19 mouse cellular contexts compared by ENCODE assay signal in the genomic region with DNA sequence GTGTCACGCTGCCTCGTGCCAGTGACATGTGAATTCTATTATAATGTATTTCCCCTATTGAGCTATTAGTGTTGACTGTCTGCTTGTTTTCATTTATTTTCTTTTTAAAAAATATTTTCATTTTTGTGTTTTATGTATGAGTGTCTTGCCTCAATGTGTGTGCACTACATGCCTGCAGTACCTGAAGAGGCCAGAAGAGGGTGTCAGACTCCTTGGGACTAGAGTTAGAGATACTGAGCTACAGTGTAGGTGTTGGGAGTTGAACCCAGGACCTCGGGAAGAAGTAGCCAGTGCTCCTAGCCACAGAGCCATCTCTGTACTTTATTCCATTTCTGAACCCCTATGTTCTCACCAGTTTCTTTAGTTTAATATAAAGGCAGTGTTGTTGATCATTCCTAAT.
DNase-seq lines count a peak whose midpoint lies in the region; ATAC-seq and TF ChIP-seq lines count a peak whose summit lies in the region.
"Had no signal": no experiment of that assay in that cellular context is flagged by ENCODE, and none has a peak within 500 bp of the region (broad histone marks: within the 10 kb centered on the region; RNA-seq: fewer than 3 reads in every experiment).

No protein-coding gene starts in this region.

- WGBS in heart, adult 2 months, result 92% methylated on average over 3 of the region's 3 CpGs
- WGBS in lung, postnatal 0 days, result 93% methylated on average over 3 of the region's 3 CpGs

- no peak for TF ChIP-seq POLR2A in heart, adult 2 months (IDR thresholded peaks at IDR 0.05; ENCODE audit: insufficient read depth, low read depth, low read length)

- H3K4me2 ChIP-seq in lung, postnatal 0 days (replicated peaks; ENCODE audit: low read depth, low read length), result no peak overlapping the region
- H3K4me2 ChIP-seq: forebrain, embryonic 13.5 days; hindbrain, embryonic 15.5 days; limb, embryonic 15.5 days had no signal

- TF ChIP-seq CTCF in heart, adult 2 months (IDR thresholded peaks at IDR 0.05), result peak; percentile 43
- TF ChIP-seq CTCF in lung, postnatal 0 days (IDR thresholded peaks at IDR 0.05), result 0 out of 2 replicates have a peak, but pooled peaks have one; percentile 12

- no peaks in the 10 kb centered on the region for H3K79me2 ChIP-seq in heart, adult 2 months (replicated peaks; ENCODE audit: control insufficient read depth, insufficient read depth, low read length)

- H3K9ac ChIP-seq in heart, adult 2 months (ENCODE audit: low read depth, low read length), result no peak overlapping the region
- H3K9ac ChIP-seq in lung, postnatal 0 days (replicated peaks; ENCODE audit: low read depth), result no peak overlapping the region
- H3K9ac ChIP-seq in ES-E14 (ENCODE audit: insufficient read depth, low read depth, low read length, poor library complexity, severe bottlenecking), result no peak overlapping the region
- H3K9ac ChIP-seq: forebrain, embryonic 13.5 days; hindbrain, embryonic 15.5 days; limb, embryonic 15.5 days had no signal

- H3K9me3 ChIP-seq in lung, postnatal 0 days (ENCODE audit: low read length), result no peaks in the 10 kb centered on the region
- no peaks in the 10 kb centered on the region for H3K9me3 ChIP-seq in ES-E14 (ENCODE audit: control insufficient read depth, insufficient read depth, low read depth, low read length)
- H3K9me3 ChIP-seq: forebrain, embryonic 13.5 days; hindbrain, embryonic 15.5 days; limb, embryonic 15.5 days had no signal

- TF ChIP-seq EP300 in heart, adult 2 months (IDR thresholded peaks at IDR 0.05; ENCODE audit: insufficient read depth, low read depth, low read length), result no peak
- no peak for TF ChIP-seq EP300 in lung, postnatal 0 days (IDR thresholded peaks at IDR 0.05)

- intact Hi-C loops in heart, adult 2 months (cut with DNase I), result no loop called here

- H3K27me3 ChIP-seq in heart, adult 2 months (ENCODE audit: control insufficient read depth, insufficient read depth, low read length), result no peaks in the 10 kb centered on the region
- no peaks in the 10 kb centered on the region for H3K27me3 ChIP-seq in lung, postnatal 0 days (replicated peaks; ENCODE audit: insufficient read depth, low read length)
- no peaks in the 10 kb centered on the region for H3K27me3 ChIP-seq in splenic B cell, adult 2 months (ENCODE audit: control insufficient read depth, insufficient read depth, low read length, poor library complexity, severe bottlenecking)
- H3K27me3 ChIP-seq: forebrain, embryonic 13.5 days; hindbrain, embryonic 15.5 days; limb, embryonic 15.5 days had no signal

- in situ Hi-C loops in ES-E14 (cut with MboI; ENCODE audit: low sequenced_read_pairs in 2 of 2, unreplicated experiment in 2 of 2), result no loop called here

- H3K27ac ChIP-seq in heart, adult 2 months, result no peak overlapping the region
- H3K27ac ChIP-seq in lung, postnatal 0 days (ENCODE audit: low read length), result no peak overlapping the region
- no peak overlapping the region for H3K27ac ChIP-seq in ES-E14 (ENCODE audit: insufficient read depth, low read depth, low read length, poor library complexity, severe bottlenecking)
- H3K27ac ChIP-seq: forebrain, embryonic 13.5 days; hindbrain, embryonic 15.5 days; limb, embryonic 15.5 days had no signal

- H3K36me3 ChIP-seq in heart, adult 2 months (ENCODE audit: control insufficient read depth, insufficient read depth, low read length), result no peaks in the 10 kb centered on the region
- H3K36me3 ChIP-seq in lung, postnatal 0 days (ENCODE audit: insufficient read depth, low read length), result no peaks in the 10 kb centered on the region
- H3K36me3 ChIP-seq in ES-E14 (ENCODE audit: control insufficient read depth, insufficient read depth, low read length, poor library complexity, severe bottlenecking), result no peaks in the 10 kb centered on the region
- no peaks in the 10 kb centered on the region for H3K36me3 ChIP-seq in splenic B cell, adult 2 months (ENCODE audit: control insufficient read depth, insufficient read depth, low read length, poor library complexity, severe bottlenecking)
- H3K36me3 ChIP-seq: hindbrain, embryonic 15.5 days; limb, embryonic 15.5 days had no signal

- DNase-seq in heart, adult 2 months, result no peak
- DNase-seq in heart, adult 8-10 months (ENCODE audit: low spot score), result no peak
- no peak for DNase-seq in lung, postnatal 0 days (ENCODE audit: low spot score)
- DNase-seq in lung, postnatal 10 days, result no peak
- DNase-seq in ES-E14 (ENCODE audit: low read depth, low spot score), result peak; percentile 19
- peak; percentile 22 for DNase-seq in splenic B cell, adult 2 months (ENCODE audit: low read depth, low spot score)
- no peak for DNase-seq in c-Kit-positive CD71-positive TER-119-positive erythroid progenitor cells, embryonic 14.5 days (ENCODE audit: low spot score)
- no peak for DNase-seq in left cerebral cortex, adult 18-20 months (ENCODE audit: low spot score in 2 of 2)
- DNase-seq: adrenal gland, adult 8-10 months; cerebellum, adult 9-11 months; heart, adult 18-20 months; heart, postnatal 10 days; kidney, adult 8-10 months; lung, postnatal 14 days; right cerebral cortex, adult 18-20 months; thymus, adult 18-20 months had no signal

- no peak for ATAC-seq in lung, postnatal 0 days
- ATAC-seq: forebrain, embryonic 13.5 days had no signal

- H3K4me3 ChIP-seq in heart, adult 2 months, result no peak overlapping the region
- H3K4me3 ChIP-seq in lung, postnatal 0 days (ENCODE audit: low read depth, low read length), result no peak overlapping the region
- no peak overlapping the region for H3K4me3 ChIP-seq in ES-E14 (ENCODE audit: insufficient read depth in 1 of 2, low read depth in 1 of 2, low read length in 2 of 2, poor library complexity in 1 of 2, severe bottlenecking in 1 of 2)
- H3K4me3 ChIP-seq: forebrain, embryonic 13.5 days; hindbrain, embryonic 15.5 days; limb, embryonic 15.5 days had no signal

- H3K4me1 ChIP-seq in heart, adult 2 months (ENCODE audit: control insufficient read depth, insufficient read depth, low read length), result no peaks in the 10 kb centered on the region
- H3K4me1 ChIP-seq in lung, postnatal 0 days (ENCODE audit: insufficient read depth, low read depth, low read length), result no peaks in the 10 kb centered on the region
- no peaks in the 10 kb centered on the region for H3K4me1 ChIP-seq in ES-E14 (ENCODE audit: control insufficient read depth in 2 of 2, insufficient read depth in 2 of 2, low read length in 2 of 2, poor library complexity in 1 of 2)
- H3K4me1 ChIP-seq: forebrain, embryonic 13.5 days; hindbrain, embryonic 15.5 days; limb, embryonic 15.5 days had no signal

TF ChIP-seq in ES-E14, 5 proteins besides CTCF, POLR2A, EP300 and RAD21:
- no peak for TF ChIP-seq MAFK (IDR thresholded peaks at IDR 0.05; ENCODE audit: insufficient read depth, low read depth, low read length)
- TF ChIP-seq CHD2 (IDR thresholded peaks at IDR 0.05; ENCODE audit: low read depth, low read length), result no peak
- no peak for TF ChIP-seq HCFC1 (IDR thresholded peaks at IDR 0.05; ENCODE audit: borderline replicate concordance, insufficient read depth, low read length)
- TF ChIP-seq ZNF384 (IDR thresholded peaks at IDR 0.05; ENCODE audit: low read depth, low read length), result no peak
- TF ChIP-seq ZC3H11A (IDR thresholded peaks at IDR 0.05; ENCODE audit: borderline replicate concordance, low read depth, low read length), result no peak

Comparison
In these comparisons a context has a peak if more than half of its experiments do, and no peak if none do; other contexts are left out.
1. DNase-seq: peak in ES-E14 (single experiment) and splenic B cell, adult 2 months (single experiment); none in heart, adult 2 months (0 of 2), heart, adult 8-10 months (single experiment), lung, postnatal 0 days (single experiment), lung, postnatal 10 days (single experiment), c-Kit-positive CD71-positive TER-119-positive erythroid progenitor cells, embryonic 14.5 days (single experiment) and left cerebral cortex, adult 18-20 months (0 of 2).